Mouse (Mus musculus) olfactory bulb, adult 2 months (tissue): ENCODE results near the gene Ncln. TPM values are rescaled to one million over a fixed set of nuclear protein-coding genes. Genes with fewer than 3 reads are reported as not detected.

Source experiments
- H3K27ac ChIP-seq: fragments of 200-500 bp; 2 replicates; pipeline ENCODE4 v1.5.1; 2012; ENCODE audit warnings: low read depth, low read length; ENCODE audit not compliant: insufficient read depth
- H3K4me1 ChIP-seq: fragments of 200-500 bp; 2 replicates; pipeline ENCODE4 v1.6.1; 2012; ENCODE audit warnings: low read length; ENCODE audit not compliant: control insufficient read depth, insufficient read depth
- H3K4me3 ChIP-seq: fragments of 200-500 bp; 2 replicates; pipeline ENCODE4 v1.5.1; 2012; ENCODE audit warnings: mild to moderate bottlenecking, low read depth, low read length, moderate library complexity; ENCODE audit not compliant: insufficient read depth
- CTCF ChIP-seq: fragments of 200-500 bp; IDR thresholded peaks from 2 replicates; pipeline ENCODE4 v1.5.1; 2012; ENCODE audit warnings: low read depth, mild to moderate bottlenecking, low read length, moderate library complexity; ENCODE audit not compliant: insufficient read depth
- POLR2A ChIP-seq: fragments of 200-500 bp; IDR thresholded peaks from 2 replicates; pipeline ENCODE4 v1.6.1; 2012; ENCODE audit warnings: mild to moderate bottlenecking, low read depth, low read length, moderate library complexity; ENCODE audit not compliant: insufficient read depth
- WGBS: fragments of 180-500 bp; shearing (Covaris S2); methylation state at CpG from one replicate; pipeline ENCODE4 v1.1.7; 2018; 5-methylcytosine and 5-hydroxymethylcytosine counted together
- polyA plus RNA-seq: library from polyadenylated mRNA; stranded (reverse); fragments of >200 nt; gene quantifications from 2 replicates; pipeline ENCODE4 v1.2.4, GENCODE M21; 2012; ENCODE audit warnings: low replicate concordance; ENCODE audit not compliant: missing spikeins, insufficient read depth, insufficient read length

Ncln gene
- polyA plus RNA-seq, 1 experiment = not detected

- Histone ChIP-seq H3K27ac (no peak overlapping the region), H3K4me3 (no peak overlapping the region), H3K4me1 (peaks cover 36% of the 10 kb centered on the region)
- no peak for TF ChIP-seq CTCF
- TF ChIP-seq POLR2A = no peak
- 22% methylated on average over 16 of the region's 16 CpGs for WGBS
Measured at GRCm38 (mm10) chr10:81461673-81462414, 34.3 kb downstream of the Ncln start.

- Histone ChIP-seq H3K4me3 (no peak overlapping the region), H3K4me1 (peaks cover 39% of the 10 kb centered on the region), H3K27ac (no peak overlapping the region)
- TF ChIP-seq CTCF (no peak), POLR2A (no peak)
- WGBS = 50% methylated on average over 11 of the region's 11 CpGs
Measured at GRCm38 (mm10) chr10:81460951-81461350, 35.2 kb downstream of the Ncln start.

GRCm38 (mm10) chr10:81460471-81460870, 35.7 kb downstream of the Ncln start:
- no peak overlapping the region for H3K27ac ChIP-seq
- peaks cover 41% of the 10 kb centered on the region for H3K4me1 ChIP-seq
- WGBS = 40% methylated on average over 20 of the region's 20 CpGs
- TF ChIP-seq CTCF (no peak), POLR2A (no peak)
- H3K4me3 ChIP-seq = no peak overlapping the region

- Histone ChIP-seq H3K4me1 (peaks cover 34% of the 10 kb centered on the region), H3K4me3 (no peak overlapping the region), H3K27ac (no peak overlapping the region)
- WGBS = 69% methylated on average over 21 of the region's 21 CpGs
- TF ChIP-seq POLR2A (no peak), CTCF (no peak)
Measured at GRCm38 (mm10) chr10:81459399-81459798, 36.8 kb downstream of the Ncln start.

GRCm38 (mm10) chr10:81458267-81458666, 37.9 kb downstream of the Ncln start:
- Histone ChIP-seq H3K4me1 (peaks cover 31% of the 10 kb centered on the region), H3K4me3 (no peak overlapping the region), H3K27ac (no peak overlapping the region)
- no peak for TF ChIP-seq POLR2A
- TF ChIP-seq CTCF = no peak
- 71% methylated on average over 6 of the region's 6 CpGs for WGBS

GRCm38 (mm10) chr10:81457624-81458023, 38.6 kb downstream of the Ncln start:
- 81% methylated on average over 8 of the region's 8 CpGs for WGBS
- H3K4me1 ChIP-seq = peaks cover 37% of the 10 kb centered on the region
- no peak overlapping the region for H3K4me3 ChIP-seq
- TF ChIP-seq CTCF (no peak), POLR2A (no peak)
- H3K27ac ChIP-seq = no peak overlapping the region

- TF ChIP-seq POLR2A (no peak), CTCF (no peak)
- 31% methylated on average over 12 of the region's 12 CpGs for WGBS
- H3K4me1 ChIP-seq = peaks cover 43% of the 10 kb centered on the region
Measured at GRCm38 (mm10) chr10:81456983-81457563, 39.1 kb downstream of the Ncln start.

GRCm38 (mm10) chr10:81455181-81455895, 40.9 kb downstream of the Ncln start, which contains the start of gene Nfic:
TSS of gene Nfic (minus strand) at chr10:81455635.
- Histone ChIP-seq H3K27ac (no peak within 1 kb of the TSS), H3K4me1 (peaks cover 33% of the 10 kb centered on the region), H3K4me3 (no peak within 1 kb of the TSS)
- WGBS = 57% methylated on average over 28 of the region's 28 CpGs
- TF ChIP-seq POLR2A (no peak), CTCF (no peak)

More at GRCm38 (mm10) chr10:81456983-81457563, 39.1 kb downstream of the Ncln start:
- Histone ChIP-seq H3K27ac (no peak overlapping the region), H3K4me3 (no peak overlapping the region)

- peaks cover 30% of the 10 kb centered on the region for H3K4me1 ChIP-seq
- no peak for TF ChIP-seq CTCF
- TF ChIP-seq POLR2A = no peak
- no peak overlapping the region for H3K4me3 ChIP-seq
- WGBS = 81% methylated on average over 2 of the region's 2 CpGs
- H3K27ac ChIP-seq = no peak overlapping the region
Measured at GRCm38 (mm10) chr10:81454106-81454505, 42.1 kb downstream of the Ncln start.
